Mouse (Mus musculus) gastrocnemius, postnatal 36 days (tissue): ENCODE measurements around the gene Erv3. TPM values are rescaled to one million over a fixed set of nuclear protein-coding genes. Genes with fewer than 3 reads are reported as not detected.

Experiments used
- DNase-seq, 2 experiments: peaks; one replicate each; pipeline ENCODE4 v3.0.0; 2022
- intact Hi-C: fragments of 180-260 bp; cut with DNase I; formaldehyde crosslinking; loops from one replicate; pipeline ENCODE4 v1.15.1; 2025
- long read RNA-seq, 2 experiments: library from polyadenylated mRNA; stranded (forward); transcript quantifications; one replicate each; pipeline ENCODE4 v2.0.0; 2021
- total RNA-seq, 2 experiments: library from RNA; stranded (reverse); gene quantifications; 2 replicates each; pipeline ENCODE4 v1.2.3; 2021

The Erv3 gene
- not detected for total RNA-seq
- long read RNA-seq, experiment 1 = 0 reads
- long read RNA-seq, experiment 2 = 0 reads

GRCm38 (mm10) chr2:131859721-131860120 lies at the start of gene Erv3:
TSS of gene Erv3 (minus strand) at chr2:131859747.
- intact Hi-C loops = no loop called here
- DNase-seq = no peak

DNA sequence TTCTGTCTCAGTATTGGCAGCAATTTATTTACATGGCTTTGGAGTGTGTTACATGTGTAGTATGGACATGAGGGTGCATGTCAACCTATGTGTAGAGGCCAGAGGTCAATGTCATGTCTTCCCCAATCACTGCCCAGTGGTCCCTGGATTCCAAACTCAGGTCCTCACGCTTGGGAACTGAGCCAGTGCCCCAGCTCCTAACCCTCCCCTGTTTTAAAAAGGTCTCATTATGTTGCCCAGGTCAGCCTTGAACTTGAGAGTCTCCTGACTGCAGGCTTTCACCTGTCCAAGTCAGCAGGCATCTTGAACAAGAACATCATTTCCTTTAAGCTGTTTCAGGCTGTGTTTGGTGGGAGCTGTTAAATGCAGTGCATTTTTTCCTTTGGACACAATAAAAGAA lies 49.4 kb upstream of the Erv3 start:
- intact Hi-C loops = no loop called here
- DNase-seq = no peak

DNA sequence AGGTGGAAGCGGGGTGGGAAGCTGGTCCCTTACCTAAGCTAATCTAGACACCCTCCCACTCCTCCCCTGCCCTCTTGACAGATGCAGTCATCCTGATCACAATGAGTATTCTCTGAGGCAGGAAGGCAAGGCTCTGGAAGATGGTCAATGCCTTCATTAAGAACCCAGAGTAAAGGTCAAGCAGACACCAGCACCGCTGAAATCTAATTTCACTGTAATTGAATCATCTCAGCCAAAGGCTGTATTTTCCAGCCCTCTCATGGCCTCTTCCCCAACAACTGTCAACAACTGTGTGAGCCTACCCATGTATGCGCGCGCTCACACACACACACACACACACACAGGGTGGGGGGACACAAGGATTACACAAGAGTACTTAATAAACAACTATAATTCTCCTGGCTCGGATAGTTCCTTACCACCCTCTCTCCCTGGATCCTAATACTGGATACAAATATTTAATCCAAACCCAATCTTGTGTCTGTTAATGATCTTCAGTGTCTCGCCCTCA lies 48.9 kb upstream of the Erv3 start:
- peak in 1 of 2 experiments; percentile 11 for DNase-seq

DNA sequence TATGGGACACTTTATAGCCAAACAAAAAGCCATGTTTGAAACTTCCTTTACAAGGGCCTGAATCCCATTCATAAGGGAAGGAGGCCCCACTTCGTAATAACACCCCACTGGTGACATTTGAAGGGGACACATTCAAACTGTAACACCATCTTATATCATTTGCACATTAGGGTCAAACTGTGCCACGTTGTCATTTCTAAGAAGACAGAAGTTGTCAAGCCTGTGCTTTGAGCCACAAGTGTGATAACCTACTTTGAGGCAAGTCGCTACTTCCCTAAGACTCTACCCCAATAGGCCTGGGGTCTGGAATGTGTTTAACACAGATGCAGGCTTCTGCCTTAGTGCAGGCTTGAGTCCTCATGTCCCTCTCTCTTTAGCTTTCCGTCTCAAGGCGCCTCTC lies 47.8 kb upstream of the Erv3 start:
- no peak for DNase-seq
- intact Hi-C loops = no loop called here

More for the DNA sequence above, 48.9 kb upstream of the Erv3 start:
- intact Hi-C loops = no loop called here

DNA sequence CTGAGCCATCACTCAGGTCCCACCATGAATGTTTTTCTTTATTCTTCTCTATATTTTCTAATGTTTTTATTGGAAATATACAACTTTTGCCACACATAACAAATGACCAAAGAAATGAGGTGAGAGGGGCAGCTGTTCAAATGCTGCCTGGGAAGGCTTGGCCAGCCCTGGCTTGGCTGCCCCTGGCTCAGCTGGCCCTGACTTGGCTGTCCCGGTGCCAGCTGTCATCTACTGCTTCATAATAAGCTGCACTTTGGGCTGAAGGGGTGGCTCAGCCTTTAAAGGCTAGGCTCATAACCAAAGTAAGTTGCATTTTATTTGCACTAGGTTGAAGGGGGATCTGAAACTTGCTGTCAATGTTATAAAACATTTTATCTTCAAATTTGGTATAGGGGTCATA lies 47.3 kb upstream of the Erv3 start:
- peak in 1 of 2 experiments; percentile 37 for DNase-seq
- intact Hi-C loops = no loop called here

DNA sequence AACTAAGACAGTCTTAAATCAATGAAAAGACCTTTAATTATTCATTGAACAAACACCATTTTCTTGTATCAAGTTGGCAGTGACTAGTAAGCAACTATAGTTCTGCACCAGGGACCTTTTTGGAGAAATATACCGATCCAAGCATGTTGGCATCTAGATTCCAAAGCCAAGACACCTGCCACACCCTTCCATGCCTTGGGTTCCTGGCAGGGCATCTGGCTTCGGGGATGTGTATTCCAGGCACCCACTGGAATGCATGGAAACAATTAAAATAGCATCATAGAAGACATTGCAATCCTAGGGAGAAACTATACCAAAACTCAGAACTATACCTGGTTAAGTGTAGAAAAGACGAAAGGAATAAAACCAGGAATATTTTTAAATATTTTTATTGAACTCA lies 46.7 kb upstream of the Erv3 start:
- intact Hi-C loops = no loop called here

DNA sequence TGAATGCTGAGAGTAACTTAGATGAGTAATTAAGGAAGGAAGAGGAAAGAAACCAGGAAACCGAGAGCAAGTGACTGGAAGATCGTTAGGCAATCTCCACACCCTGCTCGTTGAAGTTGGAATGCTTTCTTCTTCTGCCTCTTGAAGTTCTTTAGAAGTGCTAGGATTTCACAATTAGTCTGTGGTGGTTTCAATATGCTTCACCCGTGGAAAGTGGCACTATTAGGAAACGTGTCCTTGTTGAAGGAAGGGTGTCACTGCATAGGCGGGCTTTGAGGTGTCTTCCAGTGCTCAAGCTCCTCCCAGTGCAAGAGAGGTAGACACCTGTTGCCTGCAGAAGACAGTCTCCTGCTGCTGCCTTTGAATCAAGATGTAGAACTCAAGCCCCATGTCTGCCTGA lies 46.2 kb upstream of the Erv3 start:
- DNase-seq = no peak
- intact Hi-C loops = no loop called here

More for the DNA sequence above, 46.7 kb upstream of the Erv3 start:
- no peak for DNase-seq

DNA sequence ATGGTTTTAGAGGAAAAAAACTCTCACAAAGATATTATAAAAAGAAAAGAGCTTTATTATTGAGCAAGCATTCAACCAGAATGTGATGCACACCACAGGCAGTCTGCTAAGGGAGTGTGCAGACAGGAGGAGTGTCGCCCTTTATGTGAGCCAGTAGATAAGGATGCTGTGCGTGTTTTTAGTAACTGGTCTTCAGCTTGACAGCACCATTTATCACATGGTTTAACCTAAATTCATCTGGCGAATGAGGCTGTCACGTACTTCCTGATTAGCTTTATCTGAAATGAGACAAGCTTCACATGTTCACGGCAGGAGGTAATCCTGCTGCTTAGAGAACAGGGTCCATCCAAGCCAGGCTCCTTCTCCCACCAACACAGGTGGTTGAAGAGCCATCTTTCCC lies 45.5 kb upstream of the Erv3 start:
- intact Hi-C loops = no loop called here
- DNase-seq = no peak

- DNase-seq = peak; percentile 31 to 48
- intact Hi-C loops = loop anchor here (5.0 kb wide), 1 partner anchor 71 kb away; no protein-coding TSS in a partner anchor
Measured at GRCm38 (mm10) chr2:131902867-131903266, 43.3 kb upstream of the Erv3 start.

DNA sequence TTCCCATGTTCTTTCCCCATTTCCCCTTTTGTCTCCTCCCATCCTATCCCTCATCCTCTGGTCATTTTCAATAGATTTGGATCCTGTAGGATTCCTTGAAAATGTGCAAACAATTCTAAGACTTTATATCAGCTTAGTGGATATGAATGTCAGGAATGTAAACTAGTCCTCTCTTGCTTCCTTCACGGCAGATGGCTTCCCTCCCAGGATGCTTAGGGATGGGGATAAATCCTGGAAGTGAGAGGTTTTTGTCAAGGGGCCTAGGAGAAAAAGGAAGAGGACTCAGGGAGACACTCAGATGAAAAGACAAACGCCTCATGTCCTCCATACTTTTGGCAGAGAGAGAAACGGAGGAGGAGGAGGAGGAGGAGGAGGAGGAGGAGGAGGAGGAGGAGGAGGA lies 42.9 kb upstream of the Erv3 start:
- DNase-seq = no peak
- intact Hi-C loops = loop anchor here (5.0 kb wide), 1 partner anchor 70 kb away; no protein-coding TSS in a partner anchor

DNA sequence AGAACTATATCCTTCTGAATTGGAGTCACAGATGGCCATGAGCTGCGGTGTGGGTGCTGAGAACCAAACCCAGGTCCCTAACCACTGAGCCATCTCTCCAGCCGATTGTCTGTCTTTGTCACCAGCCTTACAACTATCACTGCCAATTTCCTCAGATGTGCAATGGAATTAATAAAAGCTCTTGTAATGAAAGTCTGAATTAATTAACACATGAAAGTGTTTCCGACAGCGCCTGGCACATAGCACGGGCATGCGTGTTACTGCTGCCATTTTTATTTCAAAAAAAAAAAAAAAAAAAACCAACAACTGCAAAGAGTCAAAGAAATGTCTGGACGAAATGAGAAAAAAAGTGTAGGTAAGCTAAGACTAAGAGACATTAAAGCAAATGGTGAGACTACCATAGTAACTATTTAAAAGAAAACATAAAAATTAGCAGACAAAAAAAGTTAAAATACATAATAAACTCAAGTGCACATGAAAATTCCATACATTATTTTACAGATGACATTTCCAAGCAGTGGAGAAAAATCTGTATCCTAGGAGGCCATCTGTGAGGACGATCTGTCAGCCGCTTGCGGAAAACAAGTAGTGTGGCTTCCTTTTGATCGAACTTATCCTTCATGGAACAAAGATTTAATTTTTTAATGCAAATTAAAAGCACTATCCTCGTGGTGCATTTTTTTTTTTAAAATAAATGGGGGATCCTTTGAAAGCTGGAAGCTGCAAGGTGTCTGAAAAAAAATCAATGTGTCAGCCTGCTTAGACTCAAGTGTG lies 38.0 kb upstream of the Erv3 start:
- DNase-seq = no peak
- intact Hi-C loops = no loop called here

GRCm38 (mm10) chr2:131896011-131896410 lies 36.5 kb upstream of the Erv3 start:
- intact Hi-C loops = no loop called here
- no peak for DNase-seq

DNA sequence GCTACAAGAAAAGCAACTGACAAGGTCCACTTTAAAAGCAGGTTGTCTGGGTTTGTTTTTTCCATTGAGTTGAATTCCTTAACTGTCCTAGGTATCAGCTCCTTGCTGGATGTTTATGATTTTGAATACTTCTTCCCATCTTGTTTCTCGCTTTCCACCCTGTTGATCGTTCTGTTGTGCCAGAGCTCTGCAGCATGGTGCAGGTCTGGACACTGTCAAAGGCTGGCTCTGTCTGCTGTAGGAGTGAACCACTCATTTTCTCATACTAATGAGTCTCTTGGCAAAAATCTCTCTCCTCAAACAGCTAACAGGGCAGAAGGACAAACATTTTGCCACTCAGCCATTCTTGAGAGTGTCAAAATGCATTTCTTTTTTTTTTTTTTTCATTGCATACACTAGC lies 35.6 kb upstream of the Erv3 start:
- no peak for DNase-seq
- intact Hi-C loops = no loop called here

DNA sequence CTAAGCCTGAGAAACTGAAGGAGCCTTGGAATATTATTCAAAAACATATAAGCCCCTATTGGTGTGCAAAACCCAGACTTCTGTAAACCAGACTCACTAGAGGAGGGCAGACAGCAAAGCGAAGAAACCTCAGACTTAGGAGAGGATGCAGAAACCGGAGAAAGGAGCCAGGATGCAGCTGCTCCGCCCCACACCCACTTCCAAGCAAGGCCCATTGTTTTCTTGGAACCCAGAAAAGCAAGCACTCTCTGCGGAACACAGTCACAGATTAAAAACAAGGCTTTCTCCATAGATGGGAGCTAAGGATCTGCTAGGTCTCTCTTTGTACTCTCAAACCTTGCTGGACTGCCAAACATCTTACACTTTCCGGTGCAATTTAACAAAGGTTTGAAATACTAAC lies 33.0 kb upstream of the Erv3 start:
- intact Hi-C loops = no loop called here
- DNase-seq = no peak

DNA sequence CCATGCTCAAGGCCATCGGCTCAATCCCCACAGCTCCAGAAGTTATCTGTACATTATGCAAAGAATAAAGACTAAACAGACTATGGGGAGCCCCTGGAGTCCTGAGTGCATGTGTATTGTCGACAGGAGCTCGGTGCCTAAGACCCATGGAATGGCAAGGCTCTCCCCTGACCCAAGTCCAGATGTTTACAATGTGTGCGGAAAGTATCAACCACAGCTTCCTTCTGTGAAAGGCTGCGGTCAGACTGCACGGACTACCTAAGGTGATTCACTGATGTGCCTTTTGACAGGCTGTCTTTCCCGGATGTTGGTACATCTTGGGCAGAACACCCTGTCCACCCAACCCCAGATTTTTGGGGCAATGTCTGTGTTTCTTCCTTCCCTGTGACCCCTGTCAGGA lies 28.7 kb upstream of the Erv3 start:
- intact Hi-C loops = no loop called here
- no peak for DNase-seq

DNA sequence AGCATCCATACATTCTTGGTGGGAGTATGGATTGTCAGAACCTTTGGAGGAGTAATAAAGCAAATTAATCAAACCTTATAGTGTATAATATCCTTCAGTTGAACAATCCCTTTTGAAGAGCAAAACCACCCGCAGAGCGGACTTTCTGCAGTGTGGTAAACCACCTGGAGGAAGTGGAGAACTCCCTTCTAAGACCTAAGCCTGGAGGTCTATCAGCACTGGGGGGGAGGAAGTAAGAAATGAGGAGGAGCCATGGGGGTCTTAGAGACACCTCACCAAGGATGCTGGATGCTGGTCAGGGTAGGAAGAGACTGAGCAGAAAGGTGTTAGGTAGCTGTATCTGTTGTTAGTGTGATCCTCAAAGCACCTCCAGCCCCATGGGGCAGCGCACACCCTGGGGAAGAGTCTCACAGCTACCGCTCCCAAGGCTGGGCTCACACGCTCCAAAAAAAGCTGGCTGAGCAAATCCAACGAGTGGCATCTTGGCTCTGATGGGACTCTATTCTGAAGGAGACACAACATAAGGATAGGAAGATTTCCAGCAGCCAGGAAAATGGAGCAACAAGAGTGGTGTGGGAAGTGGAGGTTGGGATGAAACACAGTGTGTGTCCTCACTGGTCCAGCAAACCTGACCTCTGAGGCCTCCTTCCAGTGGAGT lies 27.1 kb upstream of the Erv3 start:
- no peak for DNase-seq
- intact Hi-C loops = no loop called here

GRCm38 (mm10) chr2:131883136-131883535 lies 23.6 kb upstream of the Erv3 start:
- no peak for DNase-seq
- intact Hi-C loops = no loop called here

DNA sequence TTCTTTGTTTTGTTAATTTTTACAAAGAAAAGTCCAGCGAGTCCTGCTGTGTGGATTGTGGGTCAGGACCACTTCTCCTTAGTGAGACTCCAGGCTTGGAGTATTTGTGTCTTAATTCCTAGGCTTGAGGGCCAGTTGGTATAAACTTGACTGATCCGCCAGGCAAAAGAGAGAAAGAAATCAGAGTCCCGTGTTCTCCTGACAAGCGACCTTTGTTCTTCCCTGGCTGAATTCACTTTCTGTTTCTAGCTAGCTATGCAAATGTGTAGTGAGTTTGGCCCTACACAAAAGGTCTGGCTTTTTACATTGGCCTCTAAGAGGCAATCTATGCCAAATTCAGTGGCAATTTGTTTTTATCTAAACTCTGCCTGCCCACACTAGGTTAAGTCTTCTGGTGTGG lies 22.2 kb upstream of the Erv3 start:
- intact Hi-C loops = no loop called here
- no peak for DNase-seq

GRCm38 (mm10) chr2:131876551-131877265 lies 17.2 kb upstream of the Erv3 start:
- intact Hi-C loops = no loop called here
- no peak for DNase-seq

DNA sequence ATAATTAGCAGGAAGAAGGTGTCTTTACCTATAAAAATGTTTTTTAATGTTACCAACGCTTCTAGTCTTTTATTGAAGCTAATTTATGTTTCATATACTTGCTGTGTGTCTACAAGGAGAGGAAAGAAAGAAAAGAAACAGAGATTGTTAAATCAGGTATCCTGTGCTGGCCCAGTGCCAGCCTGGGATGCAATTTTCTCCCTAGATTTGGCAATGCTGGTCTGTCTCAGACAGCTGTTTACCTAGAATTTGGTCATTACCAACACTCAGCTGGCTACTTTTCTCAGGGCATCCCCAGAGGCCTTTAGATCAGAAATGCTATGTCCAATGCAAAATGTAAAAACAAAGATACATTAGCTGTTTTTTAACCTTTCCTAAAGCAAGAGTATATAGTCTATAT lies 13.8 kb upstream of the Erv3 start:
- no peak for DNase-seq
- intact Hi-C loops = no loop called here

DNA sequence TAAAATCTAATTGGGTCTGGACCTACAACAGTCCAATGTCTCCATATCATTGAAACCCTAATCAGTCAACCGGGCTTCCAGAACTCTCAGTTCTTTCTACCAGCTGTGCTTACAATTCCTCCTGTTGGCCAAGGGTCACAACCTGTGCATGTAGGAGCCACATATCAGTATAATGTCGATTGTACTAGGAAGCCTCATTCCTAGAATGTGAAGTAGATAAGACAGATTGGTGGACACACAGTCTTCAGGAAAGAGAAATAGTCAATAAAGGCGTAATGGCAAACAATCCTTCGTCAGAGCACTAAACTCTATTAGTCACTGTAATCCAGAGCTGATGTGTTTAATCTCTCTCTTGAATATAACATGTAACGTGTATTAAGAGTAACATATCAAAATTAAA lies 9.4 kb upstream of the Erv3 start:
- DNase-seq = no peak
- intact Hi-C loops = no loop called here
